Mouse (Mus musculus): Measurements from ENCODE around the gene 1700010I14Rik. TPM values are rescaled to one million over a fixed set of nuclear protein-coding genes. Genes with fewer than 3 reads are reported as not detected.

Gene 1700010I14Rik
- polyA plus RNA-seq, 1 experiment from 2014 or later, result 3.2 TPM

DNA sequence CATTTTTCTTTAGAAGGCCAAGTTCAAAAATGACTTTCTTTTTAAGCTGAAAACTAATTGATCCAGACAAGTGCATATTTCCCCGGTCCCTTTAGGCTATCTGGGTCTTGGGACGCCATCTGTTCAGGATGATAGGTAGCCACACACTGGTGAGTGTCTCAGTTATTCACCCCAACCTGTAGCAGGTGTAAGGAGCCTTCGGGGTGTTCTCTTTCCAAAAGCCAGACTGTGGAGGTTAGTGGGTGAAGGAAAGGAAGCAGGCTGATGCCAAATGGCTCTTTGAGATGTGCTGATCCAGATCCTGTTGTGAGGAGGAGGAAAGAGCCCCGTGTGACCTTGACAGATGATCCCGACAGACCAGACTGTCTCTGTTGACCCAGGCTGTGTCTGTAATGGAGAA is 14.8 kb upstream of the 1700010I14Rik start:
- H3K36me3 ChIP-seq (ENCODE audit: control insufficient read depth, insufficient read depth, low read length), result no peaks in the 10 kb centered on the region
- H3K4me2 ChIP-seq, result no peak overlapping the region
- H3K9ac ChIP-seq (ENCODE audit: low read length), result no peak overlapping the region
- no peak overlapping the region for H3K27ac ChIP-seq (ENCODE audit: low read depth, low read length)
- H3K9me3 ChIP-seq (ENCODE audit: control insufficient read depth, low read length), result no peaks in the 10 kb centered on the region
- ATAC-seq (ENCODE audit: low FRiP score) (no peak), DNase-seq (ENCODE audit: low spot score, missing footprints) (no peak)
- 73% methylated on average over 5 of the region's 5 CpGs for WGBS
- H3K4me3 ChIP-seq (ENCODE audit: low read depth, low read length), result no peak overlapping the region
- H3K4me1 ChIP-seq (ENCODE audit: control insufficient read depth, insufficient read depth, low read length), result peaks cover 9% of the 10 kb centered on the region
- no peaks in the 10 kb centered on the region for H3K27me3 ChIP-seq (ENCODE audit: control insufficient read depth, insufficient read depth, low read length)

DNA sequence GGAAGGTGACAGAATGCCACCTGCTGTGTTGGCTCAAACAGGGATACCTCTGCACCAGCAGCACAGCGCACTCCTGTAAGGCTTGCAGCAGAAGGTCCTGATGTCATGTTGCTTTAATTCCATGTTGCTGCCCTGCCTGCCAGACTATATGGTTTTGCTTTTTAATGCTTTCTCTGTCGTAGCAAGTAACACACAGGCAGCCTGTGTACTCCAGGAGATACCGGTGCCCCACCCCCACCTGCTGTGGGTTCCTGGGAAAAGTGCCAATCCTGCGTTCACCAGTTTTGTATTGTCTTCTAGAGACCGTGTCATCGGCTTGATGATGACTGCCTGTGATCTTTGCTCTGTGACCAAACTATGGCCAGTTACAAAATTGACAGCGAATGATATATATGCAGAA is 13.7 kb upstream of the 1700010I14Rik start:
- ATAC-seq (ENCODE audit: low FRiP score), result no peak

DNA sequence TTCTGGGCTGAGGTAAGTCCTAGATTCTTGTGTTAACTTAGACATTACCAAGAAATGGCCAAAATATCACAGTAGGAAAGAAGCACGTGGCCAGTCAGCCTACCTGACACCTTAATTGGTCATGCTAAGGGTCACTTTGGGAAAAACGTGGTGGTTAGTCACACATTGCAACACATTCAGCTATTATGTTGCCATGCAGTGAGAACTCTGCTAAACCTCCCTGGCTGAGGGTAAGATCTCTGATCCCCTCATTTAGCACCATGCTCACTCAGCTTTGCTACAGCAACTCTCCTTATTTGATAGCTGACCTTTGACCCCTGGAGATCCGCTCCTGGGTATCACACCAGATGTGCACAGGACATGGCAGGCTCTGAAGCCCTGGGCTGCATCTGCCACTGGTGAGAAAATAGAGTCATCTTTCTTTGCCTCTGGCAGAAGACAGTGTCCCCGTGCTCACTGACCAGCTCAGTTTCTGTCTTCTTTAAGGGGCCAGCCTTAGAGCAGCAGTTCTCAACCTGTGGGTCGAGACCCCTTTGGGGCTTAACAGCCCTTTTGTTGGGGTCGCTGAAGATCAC is 13.2 kb upstream of the 1700010I14Rik start:
- WGBS, result 41% methylated on average over 6 of the region's 6 CpGs
- no peak overlapping the region for H3K9ac ChIP-seq (ENCODE audit: low read length)
- H3K4me2 ChIP-seq, result no peak overlapping the region
- H3K4me1 ChIP-seq (ENCODE audit: control insufficient read depth, insufficient read depth, low read length), result peaks cover 9% of the 10 kb centered on the region
- H3K36me3 ChIP-seq (ENCODE audit: control insufficient read depth, insufficient read depth, low read length), result no peaks in the 10 kb centered on the region
- no peaks in the 10 kb centered on the region for H3K9me3 ChIP-seq (ENCODE audit: control insufficient read depth, low read length)
- no peak overlapping the region for H3K27ac ChIP-seq (ENCODE audit: low read depth, low read length)
- H3K4me3 ChIP-seq (ENCODE audit: low read depth, low read length), result no peak overlapping the region
- H3K27me3 ChIP-seq (ENCODE audit: control insufficient read depth, insufficient read depth, low read length), result no peaks in the 10 kb centered on the region
- ATAC-seq (ENCODE audit: low FRiP score) (no peak), DNase-seq (ENCODE audit: low spot score, missing footprints) (peak; percentile 81)

More for the DNA sequence above, 13.7 kb upstream of the 1700010I14Rik start:
- no peak for DNase-seq (ENCODE audit: low spot score, missing footprints)
- Histone ChIP-seq H3K4me3 (ENCODE audit: low read depth, low read length) (no peak overlapping the region), H3K9me3 (ENCODE audit: control insufficient read depth, low read length) (no peaks in the 10 kb centered on the region), H3K27ac (ENCODE audit: low read depth, low read length) (no peak overlapping the region), H3K4me1 (ENCODE audit: control insufficient read depth, insufficient read depth, low read length) (peaks cover 9% of the 10 kb centered on the region), H3K27me3 (ENCODE audit: control insufficient read depth, insufficient read depth, low read length) (no peaks in the 10 kb centered on the region), H3K4me2 (no peak overlapping the region), H3K9ac (ENCODE audit: low read length) (no peak overlapping the region), H3K36me3 (ENCODE audit: control insufficient read depth, insufficient read depth, low read length) (no peaks in the 10 kb centered on the region)
- WGBS, result 63% methylated on average over 7 of the region's 7 CpGs

DNA sequence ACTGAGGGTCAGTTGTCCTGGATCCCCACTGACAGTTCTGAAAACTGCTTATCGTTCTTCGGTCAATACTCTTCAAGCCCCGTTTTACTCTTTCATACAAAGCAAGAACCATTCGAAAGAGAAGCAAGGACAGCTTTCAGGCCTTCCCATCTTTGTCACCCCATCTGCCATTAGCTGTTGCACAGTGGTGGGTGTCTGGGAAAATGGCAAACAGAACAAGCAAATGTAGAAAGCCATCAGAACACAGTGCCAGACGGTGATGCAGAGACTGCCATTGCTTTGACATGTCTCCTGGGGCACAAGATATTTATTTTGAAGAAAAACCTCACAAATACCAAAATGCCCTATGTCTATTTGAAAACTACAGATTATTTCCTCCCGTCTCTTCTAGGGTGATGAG is 11.4 kb upstream of the 1700010I14Rik start:
- Histone ChIP-seq H3K4me3 (ENCODE audit: low read depth, low read length) (no peak overlapping the region), H3K9ac (ENCODE audit: low read length) (no peak overlapping the region), H3K9me3 (ENCODE audit: control insufficient read depth, low read length) (no peaks in the 10 kb centered on the region), H3K4me1 (ENCODE audit: control insufficient read depth, insufficient read depth, low read length) (peaks cover 9% of the 10 kb centered on the region), H3K36me3 (ENCODE audit: control insufficient read depth, insufficient read depth, low read length) (no peaks in the 10 kb centered on the region), H3K27me3 (ENCODE audit: control insufficient read depth, insufficient read depth, low read length) (no peaks in the 10 kb centered on the region), H3K27ac (ENCODE audit: low read depth, low read length) (no peak overlapping the region), H3K4me2 (no peak overlapping the region)
- no peak for ATAC-seq (ENCODE audit: low FRiP score)
- no peak for DNase-seq (ENCODE audit: low spot score, missing footprints)
- 84% methylated on average over 6 of the region's 6 CpGs for WGBS

DNA sequence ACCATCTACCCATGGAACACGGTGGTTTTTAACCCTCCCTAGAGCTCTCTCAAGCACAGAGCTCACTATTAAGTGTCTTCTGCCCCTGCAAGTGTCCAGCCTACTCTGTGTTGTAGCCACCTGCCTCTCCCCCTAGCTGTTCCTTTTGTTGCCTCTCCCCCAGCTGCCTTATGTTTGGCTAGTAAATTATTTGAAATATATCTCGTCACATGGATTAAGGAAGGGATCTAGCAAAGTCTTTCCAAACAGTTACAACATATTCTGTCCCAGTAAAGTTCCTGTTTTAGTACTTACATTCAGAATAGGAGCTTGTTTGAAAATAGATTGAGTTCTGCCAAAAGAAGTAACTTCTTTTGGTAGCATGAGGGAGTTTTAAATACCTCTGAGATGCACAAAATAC is 10.9 kb upstream of the 1700010I14Rik start:
- peaks cover 5% of the 10 kb centered on the region for H3K4me1 ChIP-seq (ENCODE audit: control insufficient read depth, insufficient read depth, low read length)
- H3K36me3 ChIP-seq (ENCODE audit: control insufficient read depth, insufficient read depth, low read length), result no peaks in the 10 kb centered on the region
- H3K9me3 ChIP-seq (ENCODE audit: control insufficient read depth, low read length), result no peaks in the 10 kb centered on the region
- no peak overlapping the region for H3K4me2 ChIP-seq
- no peak overlapping the region for H3K4me3 ChIP-seq (ENCODE audit: low read depth, low read length)
- H3K27ac ChIP-seq (ENCODE audit: low read depth, low read length), result no peak overlapping the region
- 78% methylated on average over 2 of the region's 2 CpGs for WGBS
- H3K27me3 ChIP-seq (ENCODE audit: control insufficient read depth, insufficient read depth, low read length), result no peaks in the 10 kb centered on the region
- H3K9ac ChIP-seq (ENCODE audit: low read length), result no peak overlapping the region
- DNase-seq (ENCODE audit: low spot score, missing footprints) (no peak), ATAC-seq (ENCODE audit: low FRiP score) (no peak)

DNA sequence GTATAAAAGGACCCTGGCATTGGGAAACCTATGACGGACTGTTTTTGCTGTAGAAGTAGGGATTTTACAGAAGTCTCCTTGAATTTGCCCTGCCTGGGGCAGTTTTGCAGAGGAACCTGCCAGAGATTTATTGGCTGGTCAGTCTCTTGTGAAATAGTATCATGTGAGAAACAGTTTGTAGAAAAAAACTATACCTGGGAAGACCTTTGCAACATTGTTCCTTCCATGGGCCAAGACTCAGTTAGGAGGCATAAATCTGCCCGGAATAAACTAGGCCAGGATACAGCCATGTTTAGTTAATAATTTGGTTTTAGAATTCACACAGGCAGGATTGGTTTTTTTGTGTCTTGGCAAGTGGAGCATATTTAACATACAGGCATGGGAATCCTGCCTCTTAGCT is 4.6 kb upstream of the 1700010I14Rik start:
- no peaks in the 10 kb centered on the region for H3K27me3 ChIP-seq (ENCODE audit: control insufficient read depth, insufficient read depth, low read length)
- peaks cover 1% of the 10 kb centered on the region; the same call in 1 of the 2 replicates for H3K4me1 ChIP-seq (ENCODE audit: control insufficient read depth, insufficient read depth, low read length)
- H3K9me3 ChIP-seq (ENCODE audit: control insufficient read depth, low read length), result no peaks in the 10 kb centered on the region
- H3K9ac ChIP-seq (ENCODE audit: low read length), result no peak overlapping the region
- no peaks in the 10 kb centered on the region for H3K36me3 ChIP-seq (ENCODE audit: control insufficient read depth, insufficient read depth, low read length)
- H3K4me2 ChIP-seq, result no peak overlapping the region
- DNase-seq (ENCODE audit: low spot score, missing footprints) (no peak), ATAC-seq (ENCODE audit: low FRiP score) (no peak)
- no peak overlapping the region for H3K4me3 ChIP-seq (ENCODE audit: low read depth, low read length)
- H3K27ac ChIP-seq (ENCODE audit: low read depth, low read length), result no peak overlapping the region
- 91% methylated on average over 2 of the region's 2 CpGs for WGBS

DNA sequence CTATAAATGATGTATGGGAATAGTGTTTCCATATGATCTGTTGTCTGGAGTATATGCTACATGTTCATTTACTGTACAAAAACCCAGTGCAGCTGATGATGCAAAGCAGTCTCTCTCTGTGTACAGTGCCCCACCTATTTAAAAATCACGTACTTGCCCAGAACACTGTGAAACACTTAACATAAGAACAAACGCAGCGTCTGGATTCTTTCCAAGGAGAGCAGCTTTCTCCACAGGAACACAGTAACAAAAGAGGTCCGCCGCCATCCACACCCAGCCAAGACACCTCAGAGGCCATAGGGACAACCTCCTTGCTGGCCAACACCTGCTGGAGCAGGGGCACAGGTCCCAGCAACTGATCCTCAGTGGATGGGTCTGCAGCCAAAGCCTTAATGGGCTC is 2.4 kb upstream of the 1700010I14Rik start:
- Histone ChIP-seq H3K36me3 (ENCODE audit: control insufficient read depth, insufficient read depth, low read length) (no peaks in the 10 kb centered on the region), H3K27ac (ENCODE audit: low read depth, low read length) (no peak overlapping the region), H3K4me1 (ENCODE audit: control insufficient read depth, insufficient read depth, low read length) (peaks cover 5% of the 10 kb centered on the region; the same call in 1 of the 2 replicates), H3K27me3 (ENCODE audit: control insufficient read depth, insufficient read depth, low read length) (no peaks in the 10 kb centered on the region), H3K9ac (ENCODE audit: low read length) (no peak overlapping the region), H3K9me3 (ENCODE audit: control insufficient read depth, low read length) (no peaks in the 10 kb centered on the region), H3K4me2 (no peak overlapping the region), H3K4me3 (ENCODE audit: low read depth, low read length) (no peak overlapping the region)
- ATAC-seq (ENCODE audit: low FRiP score), result no peak
- WGBS, result 72% methylated on average over 5 of the region's 5 CpGs
- DNase-seq (ENCODE audit: low spot score, missing footprints), result no peak

DNA sequence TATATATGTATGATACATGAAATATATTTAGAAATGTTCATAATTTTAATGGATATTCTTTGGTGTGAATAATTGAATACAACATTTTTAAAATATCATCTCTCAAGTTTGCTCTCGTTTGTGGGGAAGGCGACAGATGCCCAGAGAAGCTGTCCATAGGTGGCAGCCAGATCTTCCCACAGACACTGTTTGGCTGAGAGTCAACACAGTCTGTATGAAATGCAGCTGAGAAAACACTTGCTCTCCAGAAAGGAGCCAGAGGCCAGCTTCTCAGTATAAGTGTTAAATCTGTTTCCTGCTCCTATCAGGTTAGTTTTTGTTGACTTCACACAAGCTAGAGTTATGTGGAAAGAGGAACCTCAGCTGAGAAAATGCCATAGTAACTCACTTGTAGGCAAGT is 1.6 kb upstream of the 1700010I14Rik start:
- Histone ChIP-seq H3K9ac (ENCODE audit: low read length) (no peak overlapping the region), H3K4me1 (ENCODE audit: control insufficient read depth, insufficient read depth, low read length) (peaks cover 5% of the 10 kb centered on the region; the same call in 1 of the 2 replicates), H3K4me2 (no peak overlapping the region), H3K9me3 (ENCODE audit: control insufficient read depth, low read length) (no peaks in the 10 kb centered on the region), H3K4me3 (ENCODE audit: low read depth, low read length) (no peak overlapping the region), H3K36me3 (ENCODE audit: control insufficient read depth, insufficient read depth, low read length) (no peaks in the 10 kb centered on the region), H3K27ac (ENCODE audit: low read depth, low read length) (no peak overlapping the region), H3K27me3 (ENCODE audit: control insufficient read depth, insufficient read depth, low read length) (no peaks in the 10 kb centered on the region)
- WGBS, result 93% methylated on average over 2 of the region's 2 CpGs
- ATAC-seq (ENCODE audit: low FRiP score), result no peak
- DNase-seq (ENCODE audit: low spot score, missing footprints), result no peak

DNA sequence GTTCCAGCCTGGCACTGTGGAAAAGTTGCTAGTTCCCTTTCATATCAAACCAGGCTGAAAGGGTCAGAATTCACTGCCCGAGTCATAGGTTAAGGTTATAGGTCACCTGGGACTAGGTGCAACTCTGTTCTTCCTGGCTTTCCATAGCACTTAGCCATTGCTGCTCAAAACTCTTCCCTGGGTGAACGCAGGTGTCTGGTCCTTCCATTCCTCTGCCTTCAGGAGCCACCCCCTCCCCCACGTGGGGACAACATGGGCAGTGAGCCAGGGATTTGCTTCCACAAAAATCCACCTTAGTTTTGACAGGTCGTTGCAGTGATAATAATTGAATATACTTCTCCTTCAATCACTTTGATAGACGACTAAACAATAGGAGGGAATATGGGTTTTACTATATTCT is 764 bp upstream of the 1700010I14Rik start:
- Histone ChIP-seq H3K27me3 (ENCODE audit: control insufficient read depth, insufficient read depth, low read length) (no peaks in the 10 kb centered on the region), H3K27ac (ENCODE audit: low read depth, low read length) (no peak overlapping the region), H3K4me3 (ENCODE audit: low read depth, low read length) (no peak overlapping the region), H3K9me3 (ENCODE audit: control insufficient read depth, low read length) (no peaks in the 10 kb centered on the region), H3K36me3 (ENCODE audit: control insufficient read depth, insufficient read depth, low read length) (no peaks in the 10 kb centered on the region), H3K9ac (ENCODE audit: low read length) (no peak overlapping the region), H3K4me1 (ENCODE audit: control insufficient read depth, insufficient read depth, low read length) (peaks cover 5% of the 10 kb centered on the region; the same call in 1 of the 2 replicates), H3K4me2 (no peak overlapping the region)
- WGBS, result 86% methylated on average over 5 of the region's 5 CpGs
- DNase-seq (ENCODE audit: low spot score, missing footprints) (no peak), ATAC-seq (ENCODE audit: low FRiP score) (no peak)

Measured in midbrain, embryonic 11.5 days (tissue).